Mouse (Mus musculus): ENCODE measurements around the gene Atp1a3.

DNA sequence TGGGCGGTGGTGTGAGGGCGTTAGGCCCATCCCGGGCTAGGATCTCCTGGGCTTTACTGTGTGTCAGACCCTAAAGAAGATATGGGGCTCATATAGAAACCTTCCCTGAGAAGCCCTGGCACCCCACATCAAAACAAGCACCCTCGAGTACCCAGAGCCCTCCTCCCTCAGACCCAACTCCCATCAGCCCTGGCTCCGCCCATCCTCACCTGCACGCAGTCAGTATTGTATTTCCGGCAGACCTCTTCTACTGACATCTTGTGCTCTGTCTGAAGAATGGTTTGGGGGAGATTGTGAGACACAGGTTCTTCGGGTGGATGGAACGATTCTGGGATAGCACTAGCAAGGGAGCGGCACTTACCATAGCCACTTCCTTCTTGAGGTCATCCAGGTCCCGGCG lies 5.0 kb downstream of the Atp1a3 start:
- no peak for TF ChIP-seq GATA1 (IDR thresholded peaks at IDR 0.05; ENCODE audit: borderline replicate concordance, low read length)
- no peak for TF ChIP-seq FLI1 (IDR thresholded peaks at IDR 0.05; ENCODE audit: low read length)
